Mouse (Mus musculus) lung, postnatal 0 days (tissue): ENCODE measurements around the gene Cnpy2. TPM values are rescaled to one million over a fixed set of nuclear protein-coding genes. Genes with fewer than 3 reads are reported as not detected.
"Not testable (repeated sequence)": the region's sequence is repeated elsewhere in the genome, so short reads cannot be mapped to it uniquely, and the experiment has no call there.

ENCODE experiments used
- ATAC-seq: fragments of 200-750 bp; cut with Nextera tagmentation; 2 replicates; pipeline ENCODE4 v1.8.0; 2017; ENCODE audit warnings: moderate library complexity
- DNase-seq: peaks from one replicate; pipeline ENCODE4 v3.0.0-alpha.2; 2016; ENCODE audit warnings: low spot score
- H3K27ac ChIP-seq: fragments of 300-500 bp; sonication (generic); 2 replicates; pipeline ENCODE4 v1.5.1; 2014; ENCODE audit warnings: antibody characterized with exemption, mild to moderate bottlenecking, low read length, mixed read lengths
- H3K27me3 ChIP-seq: fragments of 300-500 bp; sonication (generic); replicated peaks from 2 replicates; pipeline ENCODE4 v1.6.1; 2014; ENCODE audit warnings: low read length, mixed read lengths; ENCODE audit not compliant: insufficient read depth
- H3K36me3 ChIP-seq: fragments of 300-500 bp; sonication (generic); 2 replicates; pipeline ENCODE4 v1.6.1; 2014; ENCODE audit warnings: low read length, mixed read lengths; ENCODE audit not compliant: insufficient read depth
- H3K4me1 ChIP-seq: fragments of 300-500 bp; sonication (generic); 2 replicates; pipeline ENCODE4 v1.6.1; 2014; ENCODE audit warnings: antibody characterized with exemption, low read depth, low read length, mixed read lengths; ENCODE audit not compliant: insufficient read depth
- H3K4me2 ChIP-seq: fragments of 300-500 bp; sonication (generic); replicated peaks from 2 replicates; pipeline ENCODE4 v1.6.1; 2014; ENCODE audit warnings: low read depth, mild to moderate bottlenecking, low read length, moderate library complexity, mixed read lengths
- H3K4me3 ChIP-seq: fragments of 300-500 bp; sonication (generic); 2 replicates; pipeline ENCODE4 v1.5.1; 2014; ENCODE audit warnings: low read depth, low read length
- H3K9ac ChIP-seq: fragments of 300-500 bp; sonication (generic); replicated peaks from 2 replicates; pipeline ENCODE4 v1.6.1; 2014; ENCODE audit warnings: low read depth, mild to moderate bottlenecking
- H3K9me3 ChIP-seq: fragments of 300-500 bp; sonication (generic); 2 replicates; pipeline ENCODE4 v1.6.1; 2016; ENCODE audit warnings: low read length, mixed read lengths
- CTCF ChIP-seq: IDR thresholded peaks from 2 replicates; pipeline ENCODE4 v1.5.1; 2016; ENCODE audit warnings: antibody characterized with exemption, mild to moderate bottlenecking
- EP300 ChIP-seq: IDR thresholded peaks from 2 replicates; pipeline ENCODE4 v1.6.1; 2016; ENCODE audit warnings: antibody characterized with exemption, mild to moderate bottlenecking, control low read depth
- WGBS: fragments of 180-500 bp; shearing (Covaris S2); extraction: QIAGEN DNeasy Blood & Tissue Kit; methylation state at CpG from one replicate; pipeline ENCODE4 v1.1.7; 2014; 5-methylcytosine and 5-hydroxymethylcytosine counted together
- polyA plus RNA-seq: library from polyadenylated mRNA; unstranded; fragments of >200 nt; fragmentation: Nextera tagmentation; extraction: Ambion mirVana; gene quantifications from 2 replicates; pipeline ENCODE4 v1.2.1, GENCODE M21; 2015

The Cnpy2 gene
- polyA plus RNA-seq = 243 and 244 TPM in 2 replicates

DNA sequence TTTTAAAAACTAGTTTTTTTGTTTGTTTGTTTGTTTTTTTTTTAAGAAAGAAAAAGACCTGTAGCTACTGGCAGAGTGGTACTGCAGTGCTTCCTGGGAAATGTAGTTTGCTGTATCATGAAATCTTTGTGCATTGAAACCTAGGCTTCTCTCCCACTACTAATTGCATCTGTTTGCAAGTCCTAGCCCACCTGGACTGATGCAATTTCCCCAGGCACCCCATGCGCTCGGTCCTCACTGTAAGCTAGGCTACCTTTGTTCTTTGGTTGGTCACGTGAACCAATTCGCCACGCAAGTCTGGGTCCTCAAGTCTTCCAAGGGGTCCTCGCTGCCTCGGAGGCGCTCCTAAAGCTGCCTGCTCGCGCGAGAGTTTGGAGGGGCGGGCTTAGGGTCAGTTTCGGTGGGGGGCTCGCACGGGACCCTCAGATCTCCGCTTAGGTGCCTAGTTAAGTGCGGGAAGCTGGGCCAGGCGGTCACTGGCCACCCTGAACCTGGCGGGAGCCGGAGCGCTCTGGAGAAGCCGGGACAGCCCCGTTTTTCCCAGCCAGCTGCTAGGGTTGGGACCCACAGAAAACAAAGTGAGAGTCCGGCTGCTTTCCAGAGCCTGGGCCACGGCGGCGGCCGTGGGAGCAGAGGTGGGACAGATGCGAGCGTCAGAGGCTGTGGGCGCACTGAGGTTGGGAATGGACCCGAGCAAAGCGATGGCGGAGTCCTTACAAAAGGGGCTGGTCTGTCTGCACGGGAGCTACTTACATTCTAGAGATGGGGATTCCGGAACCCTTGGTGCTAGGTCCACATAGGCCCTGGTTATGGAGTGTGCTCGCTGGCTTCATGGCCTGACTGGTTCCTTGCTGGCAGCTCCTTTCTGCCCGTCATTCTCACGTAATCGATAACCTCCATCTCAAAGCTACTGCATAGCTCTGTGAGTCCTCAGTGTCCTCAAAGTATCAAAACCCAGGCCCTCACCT lies at the start of gene Cnpy2:
Cnpy2 (plus strand) TSS at position 319 of the 968 bp plus-strand sequence.
- H3K27ac ChIP-seq = peak within 1 kb of the TSS; percentile 94
- peaks cover 21% of the 10 kb centered on the region for H3K36me3 ChIP-seq
- peak within 1 kb of the TSS; percentile 88 for H3K4me3 ChIP-seq
- H3K4me1 ChIP-seq = peaks cover 8% of the 10 kb centered on the region
- no peaks in the 10 kb centered on the region for H3K9me3 ChIP-seq
- WGBS = 1% methylated on average over 40 of the region's 40 CpGs
- H3K4me2 ChIP-seq = peak within 1 kb of the TSS; percentile 67
- peak; percentile 93 for DNase-seq
- peak; percentile 55 for TF ChIP-seq EP300
- no peak for TF ChIP-seq CTCF
- ATAC-seq = peak; percentile 94
- no peaks in the 10 kb centered on the region for H3K27me3 ChIP-seq
- H3K9ac ChIP-seq = peak within 1 kb of the TSS; percentile 98

DNA sequence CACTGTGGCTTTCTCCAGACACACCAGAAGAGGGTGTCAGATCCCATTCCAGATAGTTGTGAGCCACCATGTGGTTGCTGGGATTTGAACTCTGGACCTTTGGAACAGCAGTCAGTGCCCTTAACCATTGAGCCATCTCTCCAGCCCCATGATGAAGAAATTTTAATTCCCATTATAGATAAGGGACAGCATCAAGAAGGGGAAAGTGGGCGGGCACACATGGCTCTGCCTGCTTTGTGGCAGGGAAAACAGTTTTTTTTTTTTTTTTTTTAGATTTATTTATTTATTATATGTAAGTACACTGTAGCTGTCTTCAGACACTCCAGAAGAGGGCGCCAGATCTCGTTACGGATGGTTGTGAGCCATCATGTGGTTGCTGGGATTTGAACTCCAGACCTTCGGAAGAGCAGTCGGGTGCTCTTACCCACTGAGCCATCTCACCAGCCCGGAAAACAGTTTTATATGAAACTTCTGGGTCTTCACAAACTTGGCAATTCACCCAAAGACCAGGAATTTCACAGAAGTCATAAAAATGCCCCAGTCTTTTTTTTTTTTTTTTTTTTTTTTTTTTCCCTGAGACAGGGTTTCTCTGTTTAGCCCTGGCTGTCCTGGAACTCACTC lies 49.3 kb upstream of the Cnpy2 start:
- H3K4me2 ChIP-seq, H3K9ac ChIP-seq, H3K27me3 ChIP-seq, H3K9me3 ChIP-seq, H3K36me3 ChIP-seq, DNase-seq, H3K4me3 ChIP-seq, ATAC-seq, H3K27ac ChIP-seq, H3K4me1 ChIP-seq: not testable (repeated sequence)
- 93% methylated on average over 4 of the region's 7 CpGs for WGBS

DNA sequence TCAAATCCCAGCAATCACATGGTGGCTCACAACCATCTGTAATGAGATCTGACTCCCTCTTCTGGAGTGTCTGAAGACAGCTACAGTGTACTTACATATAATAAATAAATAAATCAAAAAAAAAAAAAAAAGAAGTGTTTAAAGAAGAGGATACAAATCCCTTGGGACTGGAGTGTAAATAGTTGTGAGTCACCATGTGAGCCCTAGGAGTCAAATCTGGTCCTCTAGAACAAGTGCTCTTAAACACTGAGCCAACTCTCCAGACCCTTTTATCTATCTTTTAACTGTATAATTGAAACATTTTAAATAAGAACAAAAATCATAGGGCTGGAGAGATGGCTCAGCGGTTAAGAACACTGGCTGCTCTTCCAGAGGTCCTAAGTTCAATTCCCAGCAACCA lies 46.9 kb upstream of the Cnpy2 start:
- H3K4me3 ChIP-seq, H3K9ac ChIP-seq, H3K36me3 ChIP-seq, ATAC-seq, H3K4me1 ChIP-seq, H3K4me2 ChIP-seq, H3K9me3 ChIP-seq, H3K27me3 ChIP-seq, H3K27ac ChIP-seq: not testable (repeated sequence)
- DNase-seq = peak; percentile 55
- 68% methylated on average over 1 of the region's 1 CpGs for WGBS

GRCm38 (mm10) chr10:128278158-128278557 lies 44.1 kb upstream of the Cnpy2 start:
- no peak overlapping the region for H3K4me2 ChIP-seq
- TF ChIP-seq CTCF (no peak), EP300 (no peak)
- no peak overlapping the region for H3K9ac ChIP-seq
- peaks cover 15% of the 10 kb centered on the region; the same call in 1 of the 2 replicates for H3K36me3 ChIP-seq
- no peak for DNase-seq
- no peaks in the 10 kb centered on the region for H3K4me1 ChIP-seq
- no peaks in the 10 kb centered on the region for H3K9me3 ChIP-seq
- ATAC-seq = no peak
- H3K27ac ChIP-seq = no peak overlapping the region
- H3K27me3 ChIP-seq = no peaks in the 10 kb centered on the region
- no peak overlapping the region for H3K4me3 ChIP-seq
- WGBS = 64% methylated on average over 6 of the region's 6 CpGs

DNA sequence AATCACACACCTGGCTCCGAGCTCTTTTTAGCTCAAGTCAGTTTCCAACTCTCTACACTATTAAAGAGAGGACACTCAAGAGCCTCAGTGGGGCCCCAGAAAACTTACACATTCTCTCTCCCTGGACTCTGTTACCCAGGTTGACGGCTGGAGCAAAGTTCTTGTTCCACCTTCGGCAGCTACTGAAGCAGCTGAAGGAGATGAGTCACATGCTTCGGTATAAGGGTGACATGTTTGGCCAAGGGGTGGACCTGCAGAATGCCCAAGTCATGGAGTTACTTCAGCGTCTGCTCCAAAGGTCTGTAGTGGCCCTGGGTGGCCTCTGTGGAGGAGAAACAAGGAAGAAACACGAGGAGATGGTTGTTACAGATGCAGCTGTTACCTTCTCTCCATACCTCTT lies 41.3 kb upstream of the Cnpy2 start:
- 68% methylated on average over 6 of the region's 6 CpGs for WGBS
- ATAC-seq = no peak
- H3K36me3 ChIP-seq = peaks cover 29% of the 10 kb centered on the region; the same call in 1 of the 2 replicates

GRCm38 (mm10) chr10:128281682-128282081 lies 40.6 kb upstream of the Cnpy2 start:
- ATAC-seq (no peak), DNase-seq (no peak)
- no peak overlapping the region for H3K9ac ChIP-seq
- TF ChIP-seq CTCF (no peak), EP300 (no peak)
- H3K4me1 ChIP-seq = no peaks in the 10 kb centered on the region
- 88% methylated on average over 14 of the region's 14 CpGs for WGBS
- no peak overlapping the region for H3K4me2 ChIP-seq
- H3K4me3 ChIP-seq = no peak overlapping the region
- H3K36me3 ChIP-seq = peaks cover 30% of the 10 kb centered on the region; the same call in 1 of the 2 replicates
- H3K27ac ChIP-seq = no peak overlapping the region
- H3K9me3 ChIP-seq = no peaks in the 10 kb centered on the region
- no peaks in the 10 kb centered on the region for H3K27me3 ChIP-seq

More for the DNA sequence above, 41.3 kb upstream of the Cnpy2 start:
- TF ChIP-seq CTCF (no peak), EP300 (no peak)
- H3K4me1 ChIP-seq = no peaks in the 10 kb centered on the region
- no peak for DNase-seq
- no peaks in the 10 kb centered on the region for H3K9me3 ChIP-seq
- no peak overlapping the region for H3K4me3 ChIP-seq
- no peak overlapping the region for H3K27ac ChIP-seq
- H3K27me3 ChIP-seq = no peaks in the 10 kb centered on the region
- H3K9ac ChIP-seq = no peak overlapping the region
- H3K4me2 ChIP-seq = no peak overlapping the region
